Mouse (Mus musculus) monocyte, adult 5-6 weeks (primary cell): ENCODE results near the gene Dnajb4. TPM values are rescaled to one million over a fixed set of nuclear protein-coding genes. Genes with fewer than 3 reads are reported as not detected.

Experiments
- ATAC-seq: fragments of 153-309, 156-312 bp; replicated peaks from 2 replicates; pipeline ENCODE4 v1.8.0; 2017; ENCODE audit warnings: mild to moderate bottlenecking; ENCODE audit not compliant: low TSS enrichment, insufficient number of reproducible peaks, severe bottlenecking, poor library complexity, low FRiP score
- total RNA-seq: library from RNA; stranded (forward); fragments of 200-1000, 200-491, 200-594 nt; gene quantifications from 3 replicates; pipeline ENCODE4 v1.2.3, GENCODE M21; 2017

Gene Dnajb4
- 90.9 to 144 TPM (median 114 TPM) in 3 replicates for total RNA-seq

GRCm38 (mm10) chr3:152209967-152210634 lies at the start of gene Dnajb4, which contains the start of gene Fubp1:
Gene Dnajb4, minus strand, starts transcription at chr3:152210302.
Gene Fubp1, plus strand, starts transcription at chr3:152210422.
- ATAC-seq = peak; percentile 93

DNA sequence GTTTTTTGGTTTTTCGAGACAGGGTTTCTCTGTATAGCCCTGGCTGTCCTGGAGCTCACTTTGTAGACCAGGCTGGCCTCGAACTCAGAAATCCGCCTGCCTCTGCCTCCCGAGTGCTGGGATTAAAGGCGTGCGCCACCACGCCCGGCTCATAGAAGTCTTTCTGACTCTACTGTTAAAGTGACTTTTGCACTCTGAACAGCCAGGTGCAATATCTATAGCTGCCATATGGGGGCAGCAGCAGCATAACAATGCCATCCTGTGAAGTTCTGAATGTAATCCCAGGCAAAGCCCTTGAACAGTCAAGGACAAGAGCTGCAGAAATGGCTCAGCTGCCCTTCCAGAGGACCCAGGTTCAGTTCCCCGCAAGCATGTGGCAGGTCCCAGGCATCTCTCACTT lies 49.3 kb upstream of the Dnajb4 start:
- peak; percentile 63 for ATAC-seq

GRCm38 (mm10) chr3:152257528-152257927 lies 47.4 kb upstream of the Dnajb4 start:
- ATAC-seq = no peak

GRCm38 (mm10) chr3:152250487-152250886 lies 40.4 kb upstream of the Dnajb4 start:
- no peak for ATAC-seq

DNA sequence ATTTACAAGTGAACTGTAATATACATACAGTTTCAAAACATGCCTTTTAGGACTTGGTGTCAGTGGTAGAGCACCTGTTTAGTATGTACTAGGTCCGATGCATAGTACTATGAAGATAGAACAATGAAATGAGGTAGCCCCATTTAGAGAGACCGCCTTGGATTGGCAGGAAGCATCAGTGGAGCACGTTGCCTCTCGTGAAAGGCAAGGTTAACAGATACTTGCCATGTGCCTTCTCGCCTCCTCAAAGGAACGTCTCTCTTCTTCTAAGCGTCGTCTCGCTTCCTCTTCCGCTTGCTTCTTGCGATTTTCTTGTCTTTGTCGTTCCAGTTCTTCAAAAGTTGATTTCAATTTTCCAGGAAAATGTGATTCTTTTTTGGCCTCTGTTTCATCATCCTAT lies 37.6 kb upstream of the Dnajb4 start:
- ATAC-seq = no peak

GRCm38 (mm10) chr3:152245273-152245910 lies 35.3 kb upstream of the Dnajb4 start:
- no peak for ATAC-seq

DNA sequence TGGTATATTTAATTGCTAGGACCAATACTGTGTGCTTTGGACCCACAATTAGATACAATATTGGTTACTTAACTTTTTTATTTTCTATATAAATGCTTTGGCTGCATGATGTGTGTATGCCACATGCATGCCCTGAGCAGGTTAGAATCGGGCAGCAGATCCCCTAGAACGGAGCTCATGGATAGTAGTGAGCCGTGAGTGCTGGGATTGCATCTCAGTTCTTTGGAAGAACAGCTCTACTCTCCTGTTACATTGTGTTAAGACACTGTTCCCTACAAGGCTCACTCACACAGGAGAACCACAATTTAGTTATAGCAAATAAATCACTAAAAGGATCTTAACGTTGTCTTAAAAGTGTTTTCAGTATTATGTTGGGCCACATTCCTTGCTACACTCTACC lies 33.2 kb upstream of the Dnajb4 start:
- no peak for ATAC-seq

DNA sequence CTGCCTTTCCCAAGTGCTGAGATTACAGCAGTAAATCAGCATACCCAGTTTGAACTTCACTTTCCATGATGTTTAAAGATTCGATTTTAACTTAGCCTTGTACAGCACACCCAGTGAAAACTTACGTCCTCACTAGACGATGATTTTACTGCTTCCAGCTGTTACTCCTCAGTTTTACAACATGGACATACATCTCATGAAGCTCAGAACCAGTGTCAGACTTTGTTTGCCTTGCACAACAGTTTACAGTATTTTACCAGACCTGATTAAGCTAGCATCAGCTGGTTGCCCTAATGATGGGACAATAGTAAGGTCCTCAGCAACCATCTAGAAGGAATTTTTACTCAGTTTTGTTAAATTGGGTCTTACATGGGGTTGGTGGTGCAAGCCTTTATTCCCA lies 31.0 kb upstream of the Dnajb4 start:
- no peak for ATAC-seq

DNA sequence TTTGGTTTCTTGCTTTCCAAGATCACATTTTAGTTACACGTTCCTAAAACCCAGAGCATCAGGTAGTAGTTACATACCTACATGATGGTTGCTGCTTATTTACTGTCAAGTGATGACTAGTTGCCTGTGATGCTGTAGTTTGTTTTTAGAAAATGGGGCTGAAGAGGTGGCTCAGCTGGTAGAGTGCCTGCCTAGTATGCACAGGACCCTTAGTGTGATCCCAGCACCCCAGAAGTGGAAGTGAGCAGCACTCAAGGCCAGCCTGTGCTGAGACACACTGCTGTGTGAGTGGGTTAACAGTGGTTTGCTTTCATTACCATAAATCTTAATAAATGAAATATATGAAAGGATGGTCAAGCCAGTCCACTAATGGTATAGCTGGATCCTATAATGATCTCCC lies 29.5 kb upstream of the Dnajb4 start:
- ATAC-seq = no peak

GRCm38 (mm10) chr3:152238836-152239235 lies 28.7 kb upstream of the Dnajb4 start:
- no peak for ATAC-seq

DNA sequence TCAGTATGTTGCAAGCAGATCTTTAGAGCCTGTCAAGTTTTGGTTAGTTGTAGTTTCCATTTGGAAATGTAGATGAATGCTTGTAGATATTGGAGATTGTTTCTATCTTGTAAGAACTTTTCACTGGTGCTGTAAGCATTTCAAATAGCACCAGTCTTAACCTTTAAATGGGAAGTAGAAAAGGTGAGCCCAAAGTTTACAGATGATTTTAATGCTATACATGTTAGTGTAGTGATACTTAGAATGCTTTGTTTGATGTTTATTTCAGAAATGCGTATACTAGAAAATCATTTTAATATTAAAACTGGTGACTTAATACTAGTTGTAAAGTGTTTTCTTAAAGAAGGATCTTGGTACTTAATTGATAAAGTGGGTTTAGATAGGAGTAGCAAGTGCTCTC lies 25.7 kb upstream of the Dnajb4 start:
- ATAC-seq = no peak

DNA sequence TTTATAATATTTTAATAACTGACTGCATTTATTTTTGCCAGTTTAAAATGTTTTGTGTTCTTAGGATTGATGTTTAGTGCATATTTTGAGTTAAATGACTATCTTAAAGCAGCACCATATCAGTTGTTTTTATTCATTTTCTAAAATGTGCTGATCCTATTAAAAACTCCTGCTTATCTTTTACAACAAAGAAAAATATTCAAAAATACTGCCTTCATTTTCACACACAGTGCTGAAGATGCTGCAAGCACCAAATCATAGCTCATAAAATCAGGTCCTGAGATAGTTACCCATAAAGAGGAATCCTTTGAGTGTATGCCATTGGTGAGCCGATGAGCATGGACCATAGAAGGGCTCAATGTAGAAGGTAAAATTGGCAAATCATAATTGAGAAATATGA lies 25.1 kb upstream of the Dnajb4 start:
- no peak for ATAC-seq

DNA sequence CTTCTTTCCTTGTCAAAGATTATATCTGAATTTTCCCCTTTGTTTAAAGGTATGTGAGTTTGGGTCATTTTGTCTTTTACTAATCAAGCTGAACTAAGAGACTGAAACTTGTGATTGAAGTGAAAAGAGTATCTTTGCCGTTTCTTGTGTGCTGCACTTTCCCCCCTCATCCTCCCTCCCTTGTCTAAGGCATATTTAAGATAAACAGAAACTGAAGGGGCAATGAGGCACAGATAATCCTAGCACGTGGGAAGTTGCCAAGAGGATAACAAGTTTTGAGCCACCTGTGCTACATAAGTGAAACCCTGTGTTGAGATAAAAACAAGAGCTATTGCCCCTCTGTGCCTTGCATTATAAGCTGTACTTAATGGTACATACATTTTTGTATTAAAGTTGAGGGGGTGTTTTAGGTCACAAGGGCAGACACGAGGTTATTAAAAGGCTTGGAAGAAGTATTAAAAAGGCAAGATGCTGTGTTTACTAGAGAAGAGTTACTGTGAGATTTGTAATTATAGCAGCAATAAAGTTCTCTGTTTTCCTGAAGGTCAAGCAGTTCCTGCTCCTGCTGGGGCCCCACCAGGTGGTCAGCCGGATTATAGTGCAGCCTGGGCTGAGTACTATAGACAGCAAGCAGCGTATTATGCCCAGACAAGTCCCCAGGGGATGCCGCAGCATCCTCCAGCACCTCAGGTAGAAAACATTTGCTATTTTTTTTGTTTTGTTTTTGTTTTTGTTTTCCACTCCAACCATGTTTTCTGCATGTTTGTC lies 21.4 kb upstream of the Dnajb4 start:
- no peak for ATAC-seq

GRCm38 (mm10) chr3:152229271-152229670 lies 19.2 kb upstream of the Dnajb4 start:
- ATAC-seq = no peak

DNA sequence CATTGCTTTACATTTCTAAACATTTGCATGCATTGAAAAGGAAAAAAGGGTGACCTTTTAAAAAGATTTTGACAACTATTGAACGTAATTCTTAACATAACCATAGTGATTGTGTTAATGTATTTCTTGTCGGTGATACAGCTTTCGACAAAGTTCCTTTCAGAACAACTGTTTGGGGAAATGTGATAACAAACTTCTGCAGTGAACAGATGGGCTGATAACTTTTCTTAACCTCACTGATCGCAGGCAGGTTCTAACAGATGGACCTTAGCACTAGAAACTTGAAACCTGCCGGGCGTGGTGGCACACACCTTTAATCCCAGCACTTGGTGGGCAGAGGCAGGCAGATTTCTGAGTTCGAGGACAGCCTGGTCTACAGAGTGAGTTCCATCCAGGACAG lies 18.7 kb upstream of the Dnajb4 start:
- no peak for ATAC-seq

DNA sequence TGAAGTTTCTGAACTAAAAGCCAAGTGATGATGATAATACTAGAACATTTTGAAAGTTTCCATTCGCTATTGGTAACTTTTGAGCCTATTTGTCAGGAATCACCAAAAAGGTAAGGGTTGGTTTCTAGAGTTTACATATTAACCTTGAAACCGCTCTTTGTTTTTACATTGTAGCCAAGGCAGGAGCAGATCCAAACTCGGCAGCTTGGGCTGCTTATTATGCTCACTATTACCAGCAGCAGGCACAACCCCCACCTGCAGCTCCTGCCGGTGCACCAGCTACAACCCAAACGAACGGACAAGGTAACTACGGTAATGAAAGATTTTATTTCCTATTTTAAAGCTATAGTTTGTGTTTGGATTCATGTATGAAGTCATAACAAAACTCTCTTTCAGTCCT lies 15.8 kb upstream of the Dnajb4 start:
- no peak for ATAC-seq

DNA sequence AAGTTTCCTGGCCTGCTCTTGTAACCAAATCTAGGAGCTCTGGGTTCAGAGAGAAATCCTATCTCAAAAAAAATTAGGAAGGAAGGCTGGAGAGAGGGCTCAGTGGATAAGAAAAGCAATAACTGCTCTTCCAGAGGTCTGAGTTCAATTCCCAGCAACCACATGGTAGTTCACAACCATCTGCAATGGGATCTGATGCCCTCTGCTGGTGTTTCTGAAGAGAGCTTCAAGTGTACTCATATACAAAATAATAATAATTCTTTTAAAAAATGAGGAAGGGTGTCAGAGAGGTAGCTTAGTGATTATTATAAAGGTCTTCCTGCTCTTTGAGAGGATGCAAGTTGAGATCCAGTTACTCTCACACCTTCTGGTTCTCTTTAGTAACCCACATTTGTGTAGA lies 14.8 kb upstream of the Dnajb4 start:
- no peak for ATAC-seq

- ATAC-seq = no peak
Observed at GRCm38 (mm10) chr3:152213416-152213815, 3.3 kb upstream of the Dnajb4 start.

- ATAC-seq = no peak
Observed at GRCm38 (mm10) chr3:152211731-152212279, 1.7 kb upstream of the Dnajb4 start.
